Mouse (Mus musculus): ENCODE data around the gene Rnaseh2c. TPM values are rescaled to one million over a fixed set of nuclear protein-coding genes. Genes with fewer than 3 reads are reported as not detected.

Gene Rnaseh2c
- total and polyA plus RNA-seq, 2 experiments, result 51.4 to 56.3 TPM

DNA sequence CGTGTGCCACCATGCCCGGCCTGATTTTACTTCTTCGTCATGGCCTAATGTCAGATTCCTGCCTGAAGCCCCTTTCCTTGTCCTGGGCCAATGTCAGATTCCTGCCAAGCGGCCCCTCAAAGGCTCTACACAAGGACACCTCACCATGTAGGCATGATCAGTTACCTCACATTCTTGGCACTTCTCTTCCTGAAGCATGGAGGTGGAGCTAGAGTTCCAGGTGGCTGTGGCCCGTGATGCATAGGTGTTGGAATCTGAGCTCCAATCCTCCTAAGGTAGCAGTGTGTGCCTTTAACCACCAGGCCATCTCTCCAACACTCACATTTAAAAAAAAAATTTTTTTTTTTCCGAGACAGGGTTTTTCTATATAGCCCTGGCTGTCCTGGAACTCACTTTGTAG lies 20.9 kb upstream of the Rnaseh2c start:
- Histone ChIP-seq H3K27me3 (ENCODE audit: control insufficient read depth, insufficient read depth, low read length) (no peaks in the 10 kb centered on the region), H3K4me1 (ENCODE audit: control insufficient read depth, insufficient read depth, low read length) (no peaks in the 10 kb centered on the region), H3K79me2 (ENCODE audit: control insufficient read depth, insufficient read depth, low read length) (no peaks in the 10 kb centered on the region), H3K4me3 (ENCODE audit: insufficient read depth, low read depth, low read length) (no peak overlapping the region), H3K9ac (ENCODE audit: low read depth, low read length) (no peak overlapping the region), H3K36me3 (ENCODE audit: control insufficient read depth, insufficient read depth, low read length) (no peaks in the 10 kb centered on the region), H3K27ac (replicated peaks; ENCODE audit: insufficient read depth, low read depth, low read length) (no peak overlapping the region)
- DNase-seq (ENCODE audit: extremely low read depth, low read depth, low spot score), result no peak
- WGBS, result 90% methylated on average over 6 of the region's 6 CpGs
- TF ChIP-seq CTCF (IDR thresholded peaks at IDR 0.05; ENCODE audit: low read depth, low read length), result no peak
- no peak for TF ChIP-seq POLR2A (IDR thresholded peaks at IDR 0.05; ENCODE audit: extremely low read depth, insufficient read depth, low read length)

DNA sequence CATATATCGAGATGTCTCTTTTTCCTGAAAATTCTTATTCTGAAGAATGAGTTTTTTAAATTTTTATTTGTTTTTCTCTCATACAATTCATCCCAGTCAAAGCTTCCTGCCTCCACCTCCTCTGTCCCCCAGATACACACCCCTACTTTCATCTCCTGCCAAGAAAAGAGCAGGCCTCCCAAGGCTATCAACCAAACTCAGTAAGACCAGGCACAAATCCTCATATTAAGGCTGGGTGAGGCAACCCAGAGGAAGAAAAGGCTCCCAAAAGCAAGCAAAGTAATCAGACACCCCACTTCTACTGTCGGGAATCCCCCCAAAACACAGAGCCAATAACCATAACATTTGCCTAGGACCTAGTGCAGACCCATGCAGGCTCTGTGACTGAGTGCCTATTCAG lies 19.7 kb upstream of the Rnaseh2c start:
- DNase-seq (ENCODE audit: extremely low read depth, low read depth, low spot score), result no peak
- 89% methylated on average over 2 of the region's 2 CpGs for WGBS
- no peaks in the 10 kb centered on the region for H3K27me3 ChIP-seq (ENCODE audit: control insufficient read depth, insufficient read depth, low read length)
- no peak for TF ChIP-seq CTCF (IDR thresholded peaks at IDR 0.05; ENCODE audit: low read depth, low read length)
- no peak for TF ChIP-seq POLR2A (IDR thresholded peaks at IDR 0.05; ENCODE audit: extremely low read depth, insufficient read depth, low read length)
- H3K27ac ChIP-seq (replicated peaks; ENCODE audit: insufficient read depth, low read depth, low read length), result no peak overlapping the region
- no peaks in the 10 kb centered on the region for H3K79me2 ChIP-seq (ENCODE audit: control insufficient read depth, insufficient read depth, low read length)
- H3K36me3 ChIP-seq (ENCODE audit: control insufficient read depth, insufficient read depth, low read length), result no peaks in the 10 kb centered on the region
- H3K9ac ChIP-seq (ENCODE audit: low read depth, low read length), result no peak overlapping the region
- H3K4me3 ChIP-seq (ENCODE audit: insufficient read depth, low read depth, low read length), result no peak overlapping the region
- H3K4me1 ChIP-seq (ENCODE audit: control insufficient read depth, insufficient read depth, low read length), result no peaks in the 10 kb centered on the region

DNA sequence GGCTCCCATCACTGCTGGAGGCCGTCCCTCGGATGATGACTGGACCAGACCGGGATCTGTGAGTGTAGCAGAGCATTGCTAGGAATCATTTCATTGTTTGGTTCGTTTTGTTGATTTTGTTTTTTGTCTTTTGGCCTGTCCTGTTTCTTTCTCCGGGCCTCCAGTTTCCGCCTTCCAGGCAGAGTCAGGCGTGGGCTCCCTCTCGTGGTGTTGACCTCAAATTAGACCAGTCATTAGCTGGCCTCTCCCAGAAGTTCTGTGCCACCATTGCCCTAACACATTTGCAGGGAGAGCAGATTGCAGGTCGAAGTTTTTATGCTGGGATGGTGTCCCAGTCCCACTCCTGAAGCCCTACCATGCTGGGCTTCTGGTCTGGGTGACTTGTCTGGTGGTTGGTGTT lies 12.5 kb upstream of the Rnaseh2c start:
- no peak overlapping the region for H3K4me3 ChIP-seq (ENCODE audit: insufficient read depth, low read depth, low read length)
- TF ChIP-seq POLR2A (IDR thresholded peaks at IDR 0.05; ENCODE audit: extremely low read depth, insufficient read depth, low read length), result no peak
- TF ChIP-seq CTCF (IDR thresholded peaks at IDR 0.05; ENCODE audit: low read depth, low read length), result no peak
- 82% methylated on average over 9 of the region's 9 CpGs for WGBS
- no peaks in the 10 kb centered on the region for H3K36me3 ChIP-seq (ENCODE audit: control insufficient read depth, insufficient read depth, low read length)
- DNase-seq (ENCODE audit: extremely low read depth, low read depth, low spot score), result no peak
- no peak overlapping the region for H3K9ac ChIP-seq (ENCODE audit: low read depth, low read length)
- H3K79me2 ChIP-seq (ENCODE audit: control insufficient read depth, insufficient read depth, low read length), result no peaks in the 10 kb centered on the region
- no peaks in the 10 kb centered on the region for H3K27me3 ChIP-seq (ENCODE audit: control insufficient read depth, insufficient read depth, low read length)
- no peaks in the 10 kb centered on the region for H3K4me1 ChIP-seq (ENCODE audit: control insufficient read depth, insufficient read depth, low read length)
- H3K27ac ChIP-seq (replicated peaks; ENCODE audit: insufficient read depth, low read depth, low read length), result no peak overlapping the region

DNA sequence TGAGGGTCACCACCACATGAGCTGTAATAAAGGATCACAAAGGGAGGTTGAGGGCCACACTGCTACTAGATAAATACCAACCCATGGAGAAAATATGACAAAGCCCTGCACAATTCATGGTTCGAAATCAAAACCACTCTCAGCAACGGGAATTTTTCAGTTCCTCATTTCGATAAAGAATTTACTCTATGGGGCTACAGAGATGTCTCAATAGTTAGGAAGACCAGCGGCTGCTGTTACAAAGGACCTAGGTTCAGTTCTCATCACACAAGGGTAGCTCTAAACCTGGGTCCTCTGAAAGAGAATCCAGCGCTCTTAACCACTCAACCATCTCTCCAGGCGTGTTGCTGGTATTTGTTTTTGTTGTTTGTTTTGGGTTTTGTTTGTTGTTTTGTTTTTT lies 9.8 kb upstream of the Rnaseh2c start:
- no peaks in the 10 kb centered on the region for H3K79me2 ChIP-seq (ENCODE audit: control insufficient read depth, insufficient read depth, low read length)
- H3K27me3 ChIP-seq (ENCODE audit: control insufficient read depth, insufficient read depth, low read length), result no peaks in the 10 kb centered on the region
- no peak overlapping the region for H3K27ac ChIP-seq (replicated peaks; ENCODE audit: insufficient read depth, low read depth, low read length)
- H3K36me3 ChIP-seq (ENCODE audit: control insufficient read depth, insufficient read depth, low read length), result no peaks in the 10 kb centered on the region
- 88% methylated on average over 6 of the region's 6 CpGs for WGBS
- H3K4me1 ChIP-seq (ENCODE audit: control insufficient read depth, insufficient read depth, low read length), result no peaks in the 10 kb centered on the region
- no peak for DNase-seq (ENCODE audit: extremely low read depth, low read depth, low spot score)
- TF ChIP-seq POLR2A (IDR thresholded peaks at IDR 0.05; ENCODE audit: extremely low read depth, insufficient read depth, low read length), result no peak
- TF ChIP-seq CTCF (IDR thresholded peaks at IDR 0.05; ENCODE audit: low read depth, low read length), result no peak
- no peak overlapping the region for H3K4me3 ChIP-seq (ENCODE audit: insufficient read depth, low read depth, low read length)
- no peak overlapping the region for H3K9ac ChIP-seq (ENCODE audit: low read depth, low read length)

DNA sequence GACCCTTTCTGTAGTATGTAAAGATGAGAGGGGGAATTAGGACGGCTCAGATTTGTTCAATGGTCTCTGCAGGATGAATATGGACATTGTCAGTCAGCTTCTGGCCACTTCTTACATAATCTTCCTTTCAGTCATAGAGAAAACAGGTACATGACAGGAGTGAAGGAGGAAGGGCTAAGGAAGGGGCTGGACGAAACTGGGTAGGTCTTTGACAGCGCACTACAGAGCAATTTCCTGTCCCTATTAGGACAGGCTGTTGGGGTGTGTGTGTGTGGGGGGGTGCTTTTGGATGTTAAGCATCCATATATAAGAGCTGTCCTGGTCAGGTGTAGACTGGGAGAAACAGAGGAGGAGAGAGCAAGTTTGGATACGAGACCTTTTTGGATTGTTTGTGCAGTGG lies 2.4 kb upstream of the Rnaseh2c start:
- Histone ChIP-seq H3K4me1 (ENCODE audit: control insufficient read depth, insufficient read depth, low read length) (peaks cover 11% of the 10 kb centered on the region), H3K79me2 (ENCODE audit: control insufficient read depth, insufficient read depth, low read length) (no peaks in the 10 kb centered on the region), H3K9ac (ENCODE audit: low read depth, low read length) (no peak overlapping the region), H3K4me3 (ENCODE audit: insufficient read depth, low read depth, low read length) (no peak overlapping the region), H3K27ac (replicated peaks; ENCODE audit: insufficient read depth, low read depth, low read length) (no peak overlapping the region), H3K36me3 (ENCODE audit: control insufficient read depth, insufficient read depth, low read length) (peaks cover 3% of the 10 kb centered on the region; the same call in 1 of the 2 replicates), H3K27me3 (ENCODE audit: control insufficient read depth, insufficient read depth, low read length) (no peaks in the 10 kb centered on the region)
- 92% methylated on average over 4 of the region's 4 CpGs for WGBS
- TF ChIP-seq CTCF (IDR thresholded peaks at IDR 0.05; ENCODE audit: low read depth, low read length) (no peak), POLR2A (IDR thresholded peaks at IDR 0.05; ENCODE audit: extremely low read depth, insufficient read depth, low read length) (no peak)
- DNase-seq (ENCODE audit: extremely low read depth, low read depth, low spot score), result no peak

DNA sequence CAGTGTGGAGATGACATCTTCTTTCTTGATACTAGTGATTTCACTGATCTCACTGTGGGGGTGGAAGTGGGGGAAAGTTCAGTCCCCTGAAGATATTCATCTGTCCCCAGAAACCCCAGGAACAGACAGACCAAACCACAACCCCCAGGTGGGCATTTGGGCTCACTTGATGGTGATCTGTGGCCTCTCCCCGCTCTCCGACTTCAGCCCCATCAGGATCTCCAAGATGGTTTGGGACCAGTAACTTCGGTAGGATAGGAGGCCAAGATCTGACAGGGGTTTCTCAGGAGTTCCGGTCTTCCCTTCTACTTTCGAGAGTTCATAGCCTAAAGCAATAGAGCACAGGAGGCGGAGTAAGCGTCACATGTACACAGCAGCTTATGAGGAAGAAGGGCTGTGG lies 2.0 kb downstream of the Rnaseh2c start:
- Histone ChIP-seq H3K9ac (ENCODE audit: low read depth, low read length) (no peak overlapping the region), H3K36me3 (ENCODE audit: control insufficient read depth, insufficient read depth, low read length) (peaks cover 4% of the 10 kb centered on the region; the same call in 1 of the 2 replicates), H3K27me3 (ENCODE audit: control insufficient read depth, insufficient read depth, low read length) (no peaks in the 10 kb centered on the region), H3K27ac (replicated peaks; ENCODE audit: insufficient read depth, low read depth, low read length) (no peak overlapping the region), H3K79me2 (ENCODE audit: control insufficient read depth, insufficient read depth, low read length) (no peaks in the 10 kb centered on the region), H3K4me1 (ENCODE audit: control insufficient read depth, insufficient read depth, low read length) (peaks cover 11% of the 10 kb centered on the region), H3K4me3 (ENCODE audit: insufficient read depth, low read depth, low read length) (no peak overlapping the region)
- TF ChIP-seq POLR2A (IDR thresholded peaks at IDR 0.05; ENCODE audit: extremely low read depth, insufficient read depth, low read length) (no peak), CTCF (IDR thresholded peaks at IDR 0.05; ENCODE audit: low read depth, low read length) (no peak)
- peak; percentile 17 for DNase-seq (ENCODE audit: extremely low read depth, low read depth, low spot score)
- WGBS, result 93% methylated on average over 7 of the region's 7 CpGs

Measured in liver, adult 2 months (tissue).